Mouse (Mus musculus) forebrain, embryonic 15.5 days (tissue): ENCODE measurements at regions not wholly inside any gene's neighbourhood (a gene's known extent, or its start where the extent isn't known, plus 50 kb on each side); places are given as distances from the start of the nearest gene placed in this dataset.

ENCODE experiments used
- ATAC-seq: fragments of 200-750 bp; cut with Nextera tagmentation; replicated peaks from 2 replicates; pipeline ENCODE4 v1.8.0; 2017; ENCODE audit warnings: mild to moderate bottlenecking, moderate TSS enrichment, moderate library complexity
- H3K27ac ChIP-seq: fragments of 300-500 bp; sonication (generic); replicated peaks from 2 replicates; pipeline ENCODE4 v1.5.1; 2015; ENCODE audit warnings: mild to moderate bottlenecking, inconsistent platforms
- H3K27me3 ChIP-seq: fragments of 300-500 bp; sonication (generic); 2 replicates; pipeline ENCODE4 v1.6.1; 2015; ENCODE audit warnings: inconsistent platforms
- H3K36me3 ChIP-seq: fragments of 300-500 bp; sonication (generic); 2 replicates; pipeline ENCODE4 v1.6.1; 2015; ENCODE audit warnings: mild to moderate bottlenecking, inconsistent platforms
- H3K4me1 ChIP-seq: fragments of 300-500 bp; sonication (generic); 2 replicates; pipeline ENCODE4 v1.6.1; 2015; ENCODE audit warnings: inconsistent platforms
- H3K4me2 ChIP-seq: fragments of 300-500 bp; sonication (generic); replicated peaks from 2 replicates; pipeline ENCODE4 v1.6.1; 2015; ENCODE audit warnings: mild to moderate bottlenecking, inconsistent platforms
- H3K4me3 ChIP-seq: fragments of 300-500 bp; sonication (generic); 2 replicates; pipeline ENCODE4 v1.5.1; 2015; ENCODE audit warnings: mild to moderate bottlenecking, inconsistent platforms
- H3K9ac ChIP-seq: fragments of 300-500 bp; sonication (generic); replicated peaks from 2 replicates; pipeline ENCODE4 v1.6.1; 2015; ENCODE audit warnings: mild to moderate bottlenecking, inconsistent platforms
- H3K9me3 ChIP-seq: fragments of 300-500 bp; sonication (generic); 2 replicates; pipeline ENCODE4 v1.6.1; 2016; ENCODE audit warnings: inconsistent platforms
- WGBS: fragments of 180-500 bp; shearing (Covaris S2); methylation state at CpG from one replicate; pipeline ENCODE4 v1.1.7; 2015; ENCODE audit warnings: mixed read lengths; 5-methylcytosine and 5-hydroxymethylcytosine counted together

GRCm38 (mm10) chr6:148719062-148719461 is 112.2 kb downstream of the Ipo8 start:
- no peak overlapping the region for H3K4me3 ChIP-seq
- no peak overlapping the region for H3K9ac ChIP-seq
- no peaks in the 10 kb centered on the region for H3K36me3 ChIP-seq
- H3K27ac ChIP-seq, result no peak overlapping the region
- no peaks in the 10 kb centered on the region for H3K9me3 ChIP-seq
- H3K4me2 ChIP-seq, result no peak overlapping the region
- no peaks in the 10 kb centered on the region for H3K27me3 ChIP-seq
- ATAC-seq, result no peak
- H3K4me1 ChIP-seq, result no peaks in the 10 kb centered on the region

- Histone ChIP-seq H3K27me3 (no peaks in the 10 kb centered on the region), H3K4me2 (no peak overlapping the region), H3K9me3 (no peaks in the 10 kb centered on the region), H3K4me1 (no peaks in the 10 kb centered on the region), H3K36me3 (no peaks in the 10 kb centered on the region), H3K9ac (no peak overlapping the region), H3K27ac (no peak overlapping the region), H3K4me3 (no peak overlapping the region)
- WGBS, result 90% methylated on average over 3 of the region's 3 CpGs
- no peak for ATAC-seq
Observed at GRCm38 (mm10) chr6:148710406-148710805, 120.9 kb downstream of the Ipo8 start.

- H3K36me3 ChIP-seq, result no peaks in the 10 kb centered on the region
- no peaks in the 10 kb centered on the region for H3K27me3 ChIP-seq
- H3K9ac ChIP-seq, result no peak overlapping the region
- 86% methylated on average over 2 of the region's 2 CpGs for WGBS
- H3K4me1 ChIP-seq, result no peaks in the 10 kb centered on the region
- no peaks in the 10 kb centered on the region for H3K9me3 ChIP-seq
- H3K4me3 ChIP-seq, result no peak overlapping the region
- no peak overlapping the region for H3K27ac ChIP-seq
- no peak for ATAC-seq
- H3K4me2 ChIP-seq, result no peak overlapping the region
Observed at GRCm38 (mm10) chr6:148708389-148708788, 122.9 kb downstream of the Ipo8 start.

GRCm38 (mm10) chr6:148705711-148706110 is 125.6 kb downstream of the Ipo8 start:
- no peaks in the 10 kb centered on the region for H3K4me1 ChIP-seq
- no peak overlapping the region for H3K27ac ChIP-seq
- H3K4me3 ChIP-seq, result no peak overlapping the region
- ATAC-seq, result no peak
- 35% methylated on average over 2 of the region's 2 CpGs for WGBS
- no peaks in the 10 kb centered on the region for H3K9me3 ChIP-seq
- no peaks in the 10 kb centered on the region for H3K36me3 ChIP-seq
- H3K9ac ChIP-seq, result no peak overlapping the region
- H3K4me2 ChIP-seq, result no peak overlapping the region
- H3K27me3 ChIP-seq, result no peaks in the 10 kb centered on the region

GRCm38 (mm10) chr6:148693329-148693728 is 137.9 kb downstream of the Ipo8 start:
- Histone ChIP-seq H3K4me3 (no peak overlapping the region), H3K27ac (no peak overlapping the region), H3K4me1 (no peaks in the 10 kb centered on the region), H3K9me3 (no peaks in the 10 kb centered on the region), H3K4me2 (no peak overlapping the region), H3K27me3 (no peaks in the 10 kb centered on the region), H3K36me3 (no peaks in the 10 kb centered on the region), H3K9ac (no peak overlapping the region)
- ATAC-seq, result no peak
- WGBS, result 44% methylated on average over 4 of the region's 4 CpGs

GRCm38 (mm10) chr6:148687770-148688169 is 143.5 kb downstream of the Ipo8 start:
- peak; percentile 64; the same call in 1 of the 2 replicates for ATAC-seq
- H3K4me3 ChIP-seq, result no peak overlapping the region
- H3K4me2 ChIP-seq, result no peak overlapping the region
- 20% methylated on average over 3 of the region's 4 CpGs for WGBS
- H3K27ac ChIP-seq, result no peak overlapping the region
- H3K36me3 ChIP-seq, result no peaks in the 10 kb centered on the region
- H3K27me3 ChIP-seq, result no peaks in the 10 kb centered on the region
- no peaks in the 10 kb centered on the region for H3K9me3 ChIP-seq
- H3K9ac ChIP-seq, result no peak overlapping the region
- no peaks in the 10 kb centered on the region for H3K4me1 ChIP-seq

GRCm38 (mm10) chr6:148660152-148660551 is 171.1 kb downstream of the Ipo8 start:
- Histone ChIP-seq H3K4me2 (no peak overlapping the region), H3K27ac (no peak overlapping the region), H3K9ac (no peak overlapping the region), H3K36me3 (no peaks in the 10 kb centered on the region), H3K27me3 (no peaks in the 10 kb centered on the region), H3K9me3 (no peaks in the 10 kb centered on the region), H3K4me1 (no peaks in the 10 kb centered on the region), H3K4me3 (no peak overlapping the region)
- WGBS, result 83% methylated on average over 2 of the region's 2 CpGs
- no peak for ATAC-seq

GRCm38 (mm10) chr6:148653216-148653615 is 178.1 kb downstream of the Ipo8 start:
- 45% methylated on average over 3 of the region's 3 CpGs for WGBS
- H3K4me1 ChIP-seq, result peaks cover 4% of the 10 kb centered on the region; the same call in 1 of the 2 replicates
- H3K36me3 ChIP-seq, result no peaks in the 10 kb centered on the region
- no peak overlapping the region for H3K27ac ChIP-seq
- no peak overlapping the region for H3K9ac ChIP-seq
- no peak overlapping the region for H3K4me3 ChIP-seq
- H3K4me2 ChIP-seq, result no peak overlapping the region
- H3K27me3 ChIP-seq, result no peaks in the 10 kb centered on the region
- no peak for ATAC-seq
- H3K9me3 ChIP-seq, result no peaks in the 10 kb centered on the region

GRCm38 (mm10) chr6:148652434-148652833 is 178.8 kb downstream of the Ipo8 start:
- H3K9ac ChIP-seq, result no peak overlapping the region
- no peak overlapping the region for H3K4me3 ChIP-seq
- H3K9me3 ChIP-seq, result no peaks in the 10 kb centered on the region
- H3K36me3 ChIP-seq, result no peaks in the 10 kb centered on the region
- H3K27ac ChIP-seq, result no peak overlapping the region
- ATAC-seq, result 0 out of 2 replicates have a peak, but pooled peaks have one; percentile 23
- 60% methylated on average over 4 of the region's 4 CpGs for WGBS
- peaks cover 4% of the 10 kb centered on the region; the same call in 1 of the 2 replicates for H3K4me1 ChIP-seq
- H3K4me2 ChIP-seq, result no peak overlapping the region
- no peaks in the 10 kb centered on the region for H3K27me3 ChIP-seq

- Histone ChIP-seq H3K9ac (no peak overlapping the region), H3K9me3 (no peaks in the 10 kb centered on the region), H3K4me1 (peaks cover 4% of the 10 kb centered on the region; the same call in 1 of the 2 replicates), H3K4me2 (no peak overlapping the region), H3K27me3 (no peaks in the 10 kb centered on the region), H3K36me3 (no peaks in the 10 kb centered on the region), H3K4me3 (no peak overlapping the region), H3K27ac (no peak overlapping the region)
- WGBS, result 72% methylated on average over 2 of the region's 2 CpGs
- no peak for ATAC-seq
Observed at GRCm38 (mm10) chr6:148647423-148648390, 183.6 kb downstream of the Ipo8 start.

GRCm38 (mm10) chr6:148640595-148640994 is 190.7 kb downstream of the Ipo8 start:
- ATAC-seq, result no peak
- H3K9me3 ChIP-seq, result no peaks in the 10 kb centered on the region
- no peak overlapping the region for H3K4me2 ChIP-seq
- WGBS, result 86% methylated on average over 1 of the region's 1 CpGs
- H3K27ac ChIP-seq, result no peak overlapping the region
- H3K36me3 ChIP-seq, result no peaks in the 10 kb centered on the region
- H3K9ac ChIP-seq, result no peak overlapping the region
- H3K4me3 ChIP-seq, result no peak overlapping the region
- H3K4me1 ChIP-seq, result no peaks in the 10 kb centered on the region
- H3K27me3 ChIP-seq, result no peaks in the 10 kb centered on the region

GRCm38 (mm10) chr6:148634148-148634547 is 190.0 kb upstream of the Tmtc1 start:
- Histone ChIP-seq H3K4me1 (no peaks in the 10 kb centered on the region), H3K27ac (no peak overlapping the region), H3K4me3 (no peak overlapping the region), H3K27me3 (no peaks in the 10 kb centered on the region), H3K9me3 (no peaks in the 10 kb centered on the region), H3K4me2 (no peak overlapping the region), H3K36me3 (no peaks in the 10 kb centered on the region), H3K9ac (no peak overlapping the region)
- peak; percentile 80 for ATAC-seq
- WGBS, result 64% methylated on average over 2 of the region's 2 CpGs
